Mouse (Mus musculus) midbrain, embryonic 15.5 days (tissue): ENCODE data around the gene Prex1. TPM values are rescaled to one million over a fixed set of nuclear protein-coding genes. Genes with fewer than 3 reads are reported as not detected.
"Not testable (repeated sequence)": the region's sequence is repeated elsewhere in the genome, so short reads cannot be mapped to it uniquely, and the experiment has no call there.

Source experiments
- ATAC-seq: fragments of 200-750 bp; cut with Nextera tagmentation; replicated peaks from 2 replicates; pipeline ENCODE4 v1.8.0; 2017; ENCODE audit warnings: moderate TSS enrichment
- H3K27ac ChIP-seq: fragments of 300-500 bp; sonication (generic); 2 replicates; pipeline ENCODE4 v1.5.1; 2015; ENCODE audit warnings: mild to moderate bottlenecking, inconsistent platforms
- H3K27me3 ChIP-seq: fragments of 300-500 bp; sonication (generic); replicated peaks from 2 replicates; pipeline ENCODE4 v1.6.1; 2015; ENCODE audit warnings: inconsistent platforms
- H3K36me3 ChIP-seq: fragments of 300-500 bp; sonication (generic); replicated peaks from 2 replicates; pipeline ENCODE4 v1.6.1; 2015; ENCODE audit warnings: inconsistent platforms
- H3K4me1 ChIP-seq: fragments of 300-500 bp; sonication (generic); 2 replicates; pipeline ENCODE4 v1.6.1; 2015; ENCODE audit warnings: inconsistent platforms
- H3K4me2 ChIP-seq: fragments of 300-500 bp; sonication (generic); 2 replicates; pipeline ENCODE4 v1.6.1; 2015; ENCODE audit warnings: inconsistent platforms, mild to moderate bottlenecking, moderate library complexity
- H3K4me3 ChIP-seq: fragments of 300-500 bp; sonication (generic); 2 replicates; pipeline ENCODE4 v1.5.1; 2015; ENCODE audit warnings: mild to moderate bottlenecking, inconsistent platforms
- H3K9ac ChIP-seq: fragments of 300-500 bp; sonication (generic); 2 replicates; pipeline ENCODE4 v1.6.1; 2015; ENCODE audit warnings: mild to moderate bottlenecking, inconsistent platforms
- H3K9me3 ChIP-seq: fragments of 300-500 bp; sonication (generic); 2 replicates; pipeline ENCODE4 v1.6.1; 2016; ENCODE audit warnings: inconsistent platforms
- WGBS: fragments of 180-500 bp; shearing (Covaris S2); methylation state at CpG from one replicate; pipeline ENCODE4 v1.1.7; 2015; ENCODE audit warnings: mixed read lengths; 5-methylcytosine and 5-hydroxymethylcytosine counted together
- polyA plus RNA-seq: library from polyadenylated mRNA; unstranded; fragments of >200 nt; fragmentation: Nextera tagmentation; extraction: Ambion mirVana; gene quantifications from 2 replicates; pipeline ENCODE4 v1.2.1, GENCODE M21; 2015

Prex1 gene
- polyA plus RNA-seq: 20.6 and 22.0 TPM in 2 replicates

DNA sequence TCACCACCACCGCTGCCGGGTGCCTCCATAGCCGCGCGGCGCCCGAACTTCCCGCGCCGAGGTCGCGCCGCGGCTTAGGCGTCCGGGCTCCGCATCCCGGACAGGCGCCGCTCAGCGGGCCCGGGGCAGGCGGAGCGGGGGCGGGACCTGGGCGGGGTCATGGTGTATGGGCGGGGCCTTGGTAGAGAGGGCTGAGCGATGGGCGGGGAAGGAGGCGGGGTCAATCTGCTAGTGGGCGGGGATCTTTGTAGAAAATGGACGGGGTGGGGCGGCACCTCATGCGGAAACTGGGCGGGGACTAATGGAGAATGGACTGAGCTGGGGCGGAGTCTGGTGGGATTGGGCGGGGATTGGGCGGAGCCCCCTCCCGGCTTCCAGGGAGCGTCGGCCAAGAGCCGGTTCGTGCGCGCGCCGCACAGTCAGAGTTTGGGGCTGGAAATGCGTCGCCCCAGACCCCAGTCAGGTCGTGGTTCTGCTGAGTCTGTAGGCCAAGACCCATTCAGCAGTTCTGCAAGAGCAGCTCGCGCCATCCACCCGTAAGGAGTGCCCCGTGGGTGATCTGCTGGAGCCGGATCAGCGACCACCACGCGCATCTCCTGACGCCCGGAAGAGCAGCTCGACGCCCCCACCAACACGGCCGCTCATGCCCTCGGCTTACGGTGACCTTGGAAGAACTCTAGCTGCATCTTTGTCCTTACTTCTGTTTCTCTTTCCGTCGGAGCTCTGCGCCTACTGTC, at the start of gene Prex1:
Gene Prex1, minus strand, starts transcription at position 143 of the 737 bp plus-strand sequence.
- WGBS: under 1% methylated on average over 68 of the region's 69 CpGs
- no peaks in the 10 kb centered on the region for H3K9me3 ChIP-seq
- H3K9ac ChIP-seq: peak within 1 kb of the TSS; percentile 44
- peak; percentile 92 for ATAC-seq
- H3K4me3 ChIP-seq: peak within 1 kb of the TSS; percentile 76
- peak within 1 kb of the TSS; percentile 66 for H3K4me2 ChIP-seq
- peak within 1 kb of the TSS; percentile 48 for H3K27ac ChIP-seq
- peaks cover 24% of the 10 kb centered on the region for H3K4me1 ChIP-seq
- H3K27me3 ChIP-seq: no peaks in the 10 kb centered on the region
- H3K36me3 ChIP-seq: no peaks in the 10 kb centered on the region

DNA sequence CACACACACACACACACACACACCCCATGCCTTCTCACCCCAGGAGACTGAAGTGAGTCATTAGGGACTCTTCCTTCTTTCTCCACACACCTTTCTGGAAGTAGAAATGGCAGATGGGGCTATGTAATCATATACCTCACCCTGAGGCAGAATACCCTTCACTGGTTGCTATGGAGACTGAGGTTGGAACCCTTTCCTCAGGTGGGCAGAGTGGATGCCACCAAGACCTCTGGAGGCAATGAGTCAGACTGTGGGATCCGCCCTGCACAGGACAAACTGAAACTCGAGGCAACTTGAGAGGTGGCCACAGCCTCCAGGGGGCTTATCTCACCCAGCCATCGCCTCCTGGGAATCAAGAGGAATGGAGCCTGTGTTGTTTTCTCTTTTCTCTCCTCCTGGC, 44.3 kb upstream of the Prex1 start:
- Histone ChIP-seq H3K4me1 (no peaks in the 10 kb centered on the region), H3K27me3 (no peaks in the 10 kb centered on the region), H3K9ac (no peak overlapping the region), H3K4me3 (no peak overlapping the region), H3K4me2 (no peak overlapping the region), H3K27ac (no peak overlapping the region), H3K36me3 (no peaks in the 10 kb centered on the region), H3K9me3 (no peaks in the 10 kb centered on the region)
- 48% methylated on average over 3 of the region's 3 CpGs for WGBS
- no peak for ATAC-seq

DNA sequence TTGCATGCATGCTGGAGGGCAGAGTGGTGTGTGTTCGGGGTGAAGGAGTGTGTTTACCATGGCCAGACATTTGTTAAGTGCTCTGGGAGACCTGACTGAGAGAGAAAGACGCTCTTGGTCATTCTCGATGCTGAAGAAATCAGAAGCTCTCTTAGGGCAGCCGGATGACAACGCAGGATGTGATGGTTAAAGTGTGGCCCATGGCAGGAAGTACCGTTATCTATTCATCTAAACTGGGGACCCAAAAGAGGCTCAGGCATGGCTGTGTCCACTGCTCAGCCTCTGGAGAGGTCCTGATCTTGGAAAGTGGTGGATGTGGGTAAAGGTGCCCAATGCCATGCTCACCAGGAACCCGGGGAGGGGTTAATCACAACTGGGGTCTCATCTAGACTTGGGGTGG, 41.1 kb upstream of the Prex1 start:
- Histone ChIP-seq H3K4me3 (no peak overlapping the region), H3K4me2 (no peak overlapping the region), H3K27ac (no peak overlapping the region), H3K9ac (no peak overlapping the region), H3K27me3 (no peaks in the 10 kb centered on the region), H3K4me1 (no peaks in the 10 kb centered on the region), H3K9me3 (no peaks in the 10 kb centered on the region), H3K36me3 (no peaks in the 10 kb centered on the region)
- no peak for ATAC-seq
- WGBS: 90% methylated on average over 7 of the region's 7 CpGs

- 81% methylated on average over 4 of the region's 4 CpGs for WGBS
- H3K4me3 ChIP-seq: no peak overlapping the region
- no peaks in the 10 kb centered on the region for H3K27me3 ChIP-seq
- no peak overlapping the region for H3K9ac ChIP-seq
- H3K9me3 ChIP-seq: no peaks in the 10 kb centered on the region
- H3K27ac ChIP-seq: no peak overlapping the region
- ATAC-seq: no peak
- no peak overlapping the region for H3K4me2 ChIP-seq
- no peaks in the 10 kb centered on the region for H3K36me3 ChIP-seq
- no peaks in the 10 kb centered on the region for H3K4me1 ChIP-seq
Observed at GRCm38 (mm10) chr2:166754194-166754593, 40.6 kb upstream of the Prex1 start.

GRCm38 (mm10) chr2:166750620-166751191, 37.1 kb upstream of the Prex1 start:
- Histone ChIP-seq H3K27me3 (no peaks in the 10 kb centered on the region), H3K4me2 (no peak overlapping the region), H3K4me1 (no peaks in the 10 kb centered on the region), H3K9me3 (no peaks in the 10 kb centered on the region), H3K36me3 (no peaks in the 10 kb centered on the region), H3K4me3 (no peak overlapping the region), H3K27ac (no peak overlapping the region), H3K9ac (no peak overlapping the region)
- 88% methylated on average over 6 of the region's 6 CpGs for WGBS
- ATAC-seq: no peak

DNA sequence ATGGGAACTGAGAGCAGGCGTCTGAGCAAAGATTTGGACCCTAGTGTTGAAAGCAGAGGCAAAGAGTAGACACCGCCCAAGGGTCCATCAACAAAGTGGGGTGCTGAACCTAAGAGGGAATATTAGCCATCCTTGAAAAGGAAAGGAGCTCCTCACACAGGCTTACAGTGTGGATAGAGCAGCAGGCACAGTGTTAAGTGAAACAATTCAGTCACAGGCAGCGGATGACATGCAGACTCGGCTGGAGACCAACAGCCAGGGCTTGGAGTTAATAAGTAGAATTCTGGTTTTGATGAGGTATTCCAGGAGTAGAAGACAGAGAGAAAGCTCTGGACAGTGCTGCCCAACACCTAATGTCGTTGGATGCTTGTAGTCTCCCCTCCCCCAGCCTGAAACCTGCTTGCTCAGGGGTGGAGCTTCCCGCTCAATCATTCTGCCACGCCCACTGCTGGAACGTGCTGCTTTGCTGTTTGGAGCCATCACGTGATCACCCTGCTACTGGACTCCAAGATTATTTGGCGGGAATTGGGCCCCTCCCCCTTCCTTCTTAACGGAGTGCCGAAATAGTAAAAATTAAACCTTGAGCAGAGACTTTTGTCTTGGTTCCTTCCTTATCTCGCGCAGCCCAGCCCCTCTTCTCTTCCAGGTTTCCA, 32.8 kb upstream of the Prex1 start:
- not testable (repeated sequence) for H3K4me2 ChIP-seq, H3K4me1 ChIP-seq, H3K4me3 ChIP-seq, H3K36me3 ChIP-seq, ATAC-seq, H3K9ac ChIP-seq, H3K27me3 ChIP-seq, H3K9me3 ChIP-seq, H3K27ac ChIP-seq
- 55% methylated on average over 14 of the region's 14 CpGs for WGBS

GRCm38 (mm10) chr2:166745849-166746248, 32.2 kb upstream of the Prex1 start:
- H3K9ac ChIP-seq: no peak overlapping the region
- ATAC-seq: no peak
- 83% methylated on average over 9 of the region's 9 CpGs for WGBS
- H3K4me1 ChIP-seq: no peaks in the 10 kb centered on the region
- no peaks in the 10 kb centered on the region for H3K36me3 ChIP-seq
- no peak overlapping the region for H3K4me2 ChIP-seq
- H3K4me3 ChIP-seq: no peak overlapping the region
- no peaks in the 10 kb centered on the region for H3K27me3 ChIP-seq
- H3K27ac ChIP-seq: no peak overlapping the region
- H3K9me3 ChIP-seq: no peaks in the 10 kb centered on the region

GRCm38 (mm10) chr2:166744433-166744832, 30.8 kb upstream of the Prex1 start:
- H3K4me2 ChIP-seq: no peak overlapping the region
- no peaks in the 10 kb centered on the region for H3K27me3 ChIP-seq
- H3K36me3 ChIP-seq: no peaks in the 10 kb centered on the region
- no peaks in the 10 kb centered on the region for H3K9me3 ChIP-seq
- no peaks in the 10 kb centered on the region for H3K4me1 ChIP-seq
- WGBS: 87% methylated on average over 7 of the region's 7 CpGs
- H3K27ac ChIP-seq: no peak overlapping the region
- no peak overlapping the region for H3K4me3 ChIP-seq
- H3K9ac ChIP-seq: no peak overlapping the region
- ATAC-seq: no peak

DNA sequence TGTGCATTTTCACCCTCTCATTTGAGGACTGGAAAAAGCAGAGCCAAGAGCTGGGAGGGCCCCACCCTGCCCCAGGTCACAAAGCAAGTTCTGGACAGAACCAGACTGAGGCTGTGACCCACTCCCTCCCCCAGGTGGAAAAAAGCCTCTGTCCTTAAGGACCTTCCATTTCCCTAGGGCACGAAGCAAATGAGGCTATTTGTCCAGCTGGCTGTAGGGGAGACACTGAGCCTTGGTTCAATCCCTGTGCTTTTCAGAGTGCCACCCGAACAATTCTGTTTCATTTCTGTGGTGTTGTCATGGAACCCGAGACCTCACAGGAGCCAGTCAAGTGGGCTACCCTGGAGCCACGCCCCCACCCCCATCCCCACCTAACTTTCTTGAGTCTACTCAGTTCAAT, 29.9 kb upstream of the Prex1 start:
- Histone ChIP-seq H3K36me3 (no peaks in the 10 kb centered on the region), H3K9me3 (no peaks in the 10 kb centered on the region), H3K4me2 (no peak overlapping the region), H3K27me3 (no peaks in the 10 kb centered on the region), H3K9ac (no peak overlapping the region), H3K4me1 (no peaks in the 10 kb centered on the region), H3K4me3 (no peak overlapping the region), H3K27ac (no peak overlapping the region)
- ATAC-seq: no peak
- WGBS: 27% methylated on average over 4 of the region's 4 CpGs

DNA sequence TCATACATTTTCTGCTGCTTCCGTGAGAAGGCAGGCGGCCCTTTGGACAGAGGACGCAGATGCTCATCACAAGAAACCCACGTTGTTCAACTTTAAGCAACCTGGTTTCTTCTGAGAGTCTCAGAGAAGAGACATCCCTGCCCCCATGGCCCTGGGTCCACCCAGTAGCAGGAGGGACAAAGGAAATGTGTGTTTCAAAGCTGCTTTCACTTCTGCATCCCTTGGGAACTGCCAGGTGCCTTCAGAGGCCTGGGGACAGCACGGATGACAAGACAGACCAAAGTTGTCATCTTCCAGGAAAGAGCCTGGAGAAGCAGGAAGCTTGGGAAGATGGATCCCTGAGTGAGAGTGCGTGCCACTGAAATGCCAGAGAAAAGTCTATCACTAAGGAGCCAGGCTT, 27.8 kb upstream of the Prex1 start:
- no peak overlapping the region for H3K9ac ChIP-seq
- H3K4me2 ChIP-seq: no peak overlapping the region
- H3K27me3 ChIP-seq: no peaks in the 10 kb centered on the region
- no peak for ATAC-seq
- H3K4me3 ChIP-seq: no peak overlapping the region
- no peaks in the 10 kb centered on the region for H3K36me3 ChIP-seq
- H3K9me3 ChIP-seq: no peaks in the 10 kb centered on the region
- H3K4me1 ChIP-seq: no peaks in the 10 kb centered on the region
- 87% methylated on average over 6 of the region's 6 CpGs for WGBS
- H3K27ac ChIP-seq: no peak overlapping the region

DNA sequence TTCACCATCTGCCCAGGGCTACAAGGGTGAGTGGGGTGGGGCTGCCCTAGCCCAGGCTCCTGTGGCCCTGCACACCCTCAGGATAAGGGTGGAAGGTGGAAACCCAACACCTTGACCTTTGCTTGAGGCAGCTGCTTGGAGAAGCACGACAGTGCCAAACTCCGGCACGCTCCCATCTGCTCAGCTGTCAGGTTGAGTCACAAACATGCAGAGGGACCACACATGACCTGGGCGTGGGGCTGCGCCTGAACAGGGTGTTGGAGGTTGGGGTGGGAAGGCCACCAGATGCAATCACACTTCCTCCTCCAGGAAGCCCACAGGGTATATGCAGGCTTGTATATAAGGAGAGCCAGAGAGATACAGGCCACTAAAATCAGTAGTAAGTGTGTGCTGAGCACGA, 26.8 kb upstream of the Prex1 start:
- Histone ChIP-seq H3K4me2 (no peak overlapping the region), H3K9ac (no peak overlapping the region), H3K9me3 (no peaks in the 10 kb centered on the region), H3K4me3 (no peak overlapping the region), H3K4me1 (peaks cover 4% of the 10 kb centered on the region), H3K27me3 (no peaks in the 10 kb centered on the region), H3K27ac (no peak overlapping the region), H3K36me3 (no peaks in the 10 kb centered on the region)
- no peak for ATAC-seq
- WGBS: 88% methylated on average over 6 of the region's 6 CpGs

DNA sequence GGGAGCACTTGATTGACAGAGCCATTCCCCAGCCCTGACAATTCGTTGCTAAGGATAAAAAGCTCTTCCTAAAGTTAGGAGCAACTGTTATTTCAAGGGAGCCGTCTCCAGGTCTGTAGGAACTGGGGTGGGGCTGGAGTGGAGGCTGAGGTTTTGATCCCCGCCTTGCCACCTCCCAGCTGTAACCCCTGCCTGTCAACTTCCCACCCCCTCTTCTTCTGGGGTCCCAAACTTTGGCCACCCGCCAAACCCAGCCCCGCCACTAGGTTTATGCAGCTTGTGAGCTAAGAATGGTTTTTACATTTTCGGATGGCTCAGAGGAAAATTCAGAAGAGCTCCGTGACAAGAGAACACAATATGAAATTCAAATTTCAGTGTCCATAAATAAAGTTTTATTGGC, 23.7 kb upstream of the Prex1 start:
- H3K9me3 ChIP-seq: no peaks in the 10 kb centered on the region
- no peak overlapping the region for H3K27ac ChIP-seq
- H3K4me3 ChIP-seq: no peak overlapping the region
- no peak overlapping the region for H3K9ac ChIP-seq
- ATAC-seq: no peak
- H3K27me3 ChIP-seq: no peaks in the 10 kb centered on the region
- no peaks in the 10 kb centered on the region for H3K36me3 ChIP-seq
- WGBS: 69% methylated on average over 7 of the region's 7 CpGs
- H3K4me1 ChIP-seq: peaks cover 5% of the 10 kb centered on the region
- no peak overlapping the region for H3K4me2 ChIP-seq
